Mouse (Mus musculus) forebrain, embryonic 12.5 days (tissue): ENCODE results near the gene Tdp1. TPM values are rescaled to one million over a fixed set of nuclear protein-coding genes. Genes with fewer than 3 reads are reported as not detected.

Experiments
- ATAC-seq: fragments of 200-750 bp; cut with Nextera tagmentation; 2 replicates; pipeline ENCODE4 v1.8.0; 2017; ENCODE audit warnings: moderate TSS enrichment; ENCODE audit not compliant: low FRiP score
- H3K27ac ChIP-seq: fragments of 300-500 bp; sonication (generic); 2 replicates; pipeline ENCODE4 v1.5.1; 2016; ENCODE audit warnings: mild to moderate bottlenecking
- H3K27me3 ChIP-seq: fragments of 300-500 bp; sonication (generic); 2 replicates; pipeline ENCODE4 v1.6.1; 2016; ENCODE audit warnings: mild to moderate bottlenecking
- H3K36me3 ChIP-seq: fragments of 300-500 bp; sonication (generic); replicated peaks from 2 replicates; pipeline ENCODE4 v1.6.1; 2016; ENCODE audit warnings: mild to moderate bottlenecking
- H3K4me1 ChIP-seq: fragments of 300-500 bp; sonication (generic); 2 replicates; pipeline ENCODE4 v1.6.1; 2016
- H3K4me2 ChIP-seq: fragments of 300-500 bp; sonication (generic); 2 replicates; pipeline ENCODE4 v1.6.1; 2016; ENCODE audit warnings: mild to moderate bottlenecking, moderate library complexity
- H3K4me3 ChIP-seq: fragments of 300-500 bp; sonication (generic); replicated peaks from 2 replicates; pipeline ENCODE4 v1.5.1; 2016; ENCODE audit warnings: mild to moderate bottlenecking
- H3K9ac ChIP-seq: fragments of 300-500 bp; sonication (generic); 2 replicates; pipeline ENCODE4 v1.6.1; 2016; ENCODE audit warnings: mild to moderate bottlenecking
- H3K9me3 ChIP-seq: fragments of 300-500 bp; sonication (generic); 2 replicates; pipeline ENCODE4 v1.6.1; 2016
- WGBS: fragments of 180-500 bp; shearing (Covaris S2); methylation state at CpG from one replicate; pipeline ENCODE4 v1.1.7; 2016; 5-methylcytosine and 5-hydroxymethylcytosine counted together
- polyA plus RNA-seq: library from polyadenylated mRNA; unstranded; fragments of >200 nt; fragmentation: Nextera tagmentation; extraction: Ambion mirVana; gene quantifications from 2 replicates; pipeline ENCODE4 v1.2.1, GENCODE M21; 2016

Tdp1 gene
- polyA plus RNA-seq, 1 experiment from 2014 or later, result 84.9 TPM

GRCm38 (mm10) chr12:99902867-99903370 lies 18.6 kb downstream of the Tdp1 start:
- no peak overlapping the region for H3K4me3 ChIP-seq
- H3K36me3 ChIP-seq, result peaks cover 72% of the 10 kb centered on the region
- H3K9me3 ChIP-seq, result no peaks in the 10 kb centered on the region
- H3K27ac ChIP-seq, result no peak overlapping the region
- no peak overlapping the region for H3K4me2 ChIP-seq
- H3K9ac ChIP-seq, result no peak overlapping the region
- ATAC-seq, result no peak
- no peaks in the 10 kb centered on the region for H3K27me3 ChIP-seq
- H3K4me1 ChIP-seq, result no peaks in the 10 kb centered on the region
- 66% methylated on average over 4 of the region's 4 CpGs for WGBS

- peaks cover 76% of the 10 kb centered on the region for H3K36me3 ChIP-seq
- H3K4me2 ChIP-seq, result no peak overlapping the region
- no peak overlapping the region for H3K9ac ChIP-seq
- H3K4me1 ChIP-seq, result no peaks in the 10 kb centered on the region
- H3K27ac ChIP-seq, result no peak overlapping the region
- H3K4me3 ChIP-seq, result no peak overlapping the region
- ATAC-seq, result no peak
- H3K9me3 ChIP-seq, result no peaks in the 10 kb centered on the region
- WGBS, result 90% methylated on average over 5 of the region's 5 CpGs
- H3K27me3 ChIP-seq, result no peaks in the 10 kb centered on the region
These were observed 20.2 kb downstream of the Tdp1 start for GRCm38 (mm10) chr12:99904537-99904936.

DNA sequence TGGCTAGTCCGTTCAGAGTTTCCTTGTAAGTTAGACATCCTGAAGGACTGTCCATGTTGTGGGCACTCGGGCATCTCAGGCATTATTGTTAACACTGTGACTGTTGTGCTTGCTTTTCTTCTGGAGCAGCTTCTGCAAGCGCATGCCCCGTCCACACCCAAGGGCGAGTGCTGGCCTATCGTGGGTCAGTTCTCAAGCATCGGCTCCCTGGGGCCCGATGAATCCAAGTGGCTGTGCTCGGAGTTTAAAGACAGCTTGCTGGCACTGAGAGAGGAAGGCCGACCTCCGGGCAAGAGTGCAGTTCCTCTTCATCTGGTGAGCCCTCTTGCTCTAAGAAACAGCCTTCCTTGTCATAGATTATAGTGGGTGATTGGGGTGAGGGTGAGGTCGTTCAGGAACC lies 27.1 kb downstream of the Tdp1 start:
- 89% methylated on average over 12 of the region's 12 CpGs for WGBS
- no peak overlapping the region for H3K9ac ChIP-seq
- H3K27ac ChIP-seq, result no peak overlapping the region
- H3K9me3 ChIP-seq, result no peaks in the 10 kb centered on the region
- H3K4me3 ChIP-seq, result no peak overlapping the region
- peaks cover 83% of the 10 kb centered on the region for H3K36me3 ChIP-seq
- H3K27me3 ChIP-seq, result no peaks in the 10 kb centered on the region
- ATAC-seq, result no peak
- no peak overlapping the region for H3K4me2 ChIP-seq
- no peaks in the 10 kb centered on the region for H3K4me1 ChIP-seq

GRCm38 (mm10) chr12:99917800-99918427 lies 33.6 kb downstream of the Tdp1 start:
- Histone ChIP-seq H3K27me3 (no peaks in the 10 kb centered on the region), H3K4me3 (no peak overlapping the region), H3K27ac (no peak overlapping the region), H3K4me1 (peaks cover 2% of the 10 kb centered on the region), H3K36me3 (peaks cover 68% of the 10 kb centered on the region), H3K4me2 (no peak overlapping the region), H3K9me3 (no peaks in the 10 kb centered on the region), H3K9ac (no peak overlapping the region)
- ATAC-seq, result no peak
- 88% methylated on average over 15 of the region's 15 CpGs for WGBS

GRCm38 (mm10) chr12:99919636-99920035 lies 35.3 kb downstream of the Tdp1 start:
- H3K36me3 ChIP-seq, result peaks cover 55% of the 10 kb centered on the region
- no peak overlapping the region for H3K27ac ChIP-seq
- H3K4me2 ChIP-seq, result no peak overlapping the region
- H3K9me3 ChIP-seq, result no peaks in the 10 kb centered on the region
- no peak for ATAC-seq
- WGBS, result 89% methylated on average over 3 of the region's 3 CpGs
- H3K27me3 ChIP-seq, result no peaks in the 10 kb centered on the region
- H3K4me1 ChIP-seq, result peaks cover 15% of the 10 kb centered on the region
- no peak overlapping the region for H3K4me3 ChIP-seq
- no peak overlapping the region for H3K9ac ChIP-seq

GRCm38 (mm10) chr12:99921045-99921444 lies 36.7 kb downstream of the Tdp1 start:
- Histone ChIP-seq H3K4me2 (no peak overlapping the region), H3K9me3 (no peaks in the 10 kb centered on the region), H3K36me3 (peaks cover 52% of the 10 kb centered on the region), H3K4me1 (peaks cover 15% of the 10 kb centered on the region), H3K27ac (no peak overlapping the region), H3K9ac (no peak overlapping the region), H3K4me3 (no peak overlapping the region), H3K27me3 (no peaks in the 10 kb centered on the region)
- no peak for ATAC-seq
- WGBS, result 84% methylated on average over 3 of the region's 3 CpGs

DNA sequence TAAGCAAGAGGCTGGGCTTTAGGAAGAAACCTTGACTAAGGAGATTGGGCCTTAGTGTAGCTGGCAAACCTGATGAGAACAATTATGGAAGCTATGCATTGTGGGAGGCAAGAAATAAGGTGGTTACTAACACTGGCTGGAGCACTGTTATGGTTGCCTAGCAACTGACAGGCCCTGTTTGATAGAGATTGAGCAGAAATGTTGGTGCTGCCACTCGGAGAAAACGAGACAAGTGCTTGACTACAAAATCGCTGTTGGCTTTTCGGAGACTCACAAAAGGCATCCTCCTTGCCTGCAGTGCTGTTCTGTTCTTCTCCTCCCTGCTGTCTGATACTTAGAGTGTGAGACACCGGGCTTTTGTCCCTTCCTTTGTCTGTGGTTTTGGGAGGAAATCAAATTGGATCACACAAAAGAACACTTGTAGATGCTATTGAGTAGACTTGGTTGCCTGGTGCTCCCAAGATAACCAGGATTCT lies 38.9 kb downstream of the Tdp1 start:
- peak; percentile 85 for ATAC-seq
- 8% methylated on average over 5 of the region's 5 CpGs for WGBS
- H3K36me3 ChIP-seq, result peaks cover 36% of the 10 kb centered on the region
- H3K27ac ChIP-seq, result peak overlapping the region; percentile 82
- no peak overlapping the region for H3K4me2 ChIP-seq
- H3K4me1 ChIP-seq, result peaks cover 15% of the 10 kb centered on the region
- H3K9me3 ChIP-seq, result no peaks in the 10 kb centered on the region
- H3K27me3 ChIP-seq, result no peaks in the 10 kb centered on the region
- H3K9ac ChIP-seq, result no peak overlapping the region
- no peak overlapping the region for H3K4me3 ChIP-seq

GRCm38 (mm10) chr12:99923703-99924102 lies 39.4 kb downstream of the Tdp1 start:
- no peak overlapping the region for H3K4me2 ChIP-seq
- peaks cover 15% of the 10 kb centered on the region for H3K4me1 ChIP-seq
- no peak overlapping the region for H3K4me3 ChIP-seq
- H3K27ac ChIP-seq, result peak overlapping the region; percentile 82
- no peaks in the 10 kb centered on the region for H3K9me3 ChIP-seq
- no peaks in the 10 kb centered on the region for H3K27me3 ChIP-seq
- 45% methylated on average over 5 of the region's 5 CpGs for WGBS
- peaks cover 31% of the 10 kb centered on the region for H3K36me3 ChIP-seq
- H3K9ac ChIP-seq, result no peak overlapping the region
- peak; percentile 39; the same call in 1 of the 2 replicates for ATAC-seq

DNA sequence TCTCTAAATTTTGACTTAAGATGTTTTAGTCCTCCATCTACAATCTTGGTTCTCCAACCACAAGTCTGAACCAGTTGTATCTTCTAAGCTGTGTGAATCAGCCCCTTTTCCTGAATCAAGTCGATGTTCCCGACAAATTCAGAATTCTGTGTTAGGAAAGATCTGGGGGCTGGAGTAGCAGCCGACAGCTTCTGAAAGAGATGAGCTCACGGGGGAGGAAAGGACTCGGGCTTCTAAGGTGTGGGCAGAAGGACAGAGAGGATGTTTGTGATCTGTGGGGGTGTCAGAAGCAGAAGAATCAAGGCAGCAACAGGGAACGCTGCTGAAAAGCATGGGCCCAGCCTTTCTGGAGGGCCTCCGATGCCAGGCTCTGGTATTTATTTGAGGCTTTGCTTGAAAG lies 44.0 kb downstream of the Tdp1 start:
- Histone ChIP-seq H3K9me3 (no peaks in the 10 kb centered on the region), H3K4me1 (peaks cover 9% of the 10 kb centered on the region), H3K4me3 (no peak overlapping the region), H3K27ac (no peak overlapping the region), H3K36me3 (peaks cover 28% of the 10 kb centered on the region), H3K27me3 (no peaks in the 10 kb centered on the region), H3K9ac (no peak overlapping the region), H3K4me2 (no peak overlapping the region)
- WGBS, result 92% methylated on average over 7 of the region's 7 CpGs
- ATAC-seq, result no peak

GRCm38 (mm10) chr12:99929160-99929559 lies 44.8 kb downstream of the Tdp1 start:
- H3K4me2 ChIP-seq, result no peak overlapping the region
- H3K27me3 ChIP-seq, result no peaks in the 10 kb centered on the region
- H3K4me1 ChIP-seq, result 0 out of 2 replicates have a peak, but pooled peaks cover under 1% of the 10 kb centered on the region
- WGBS, result 82% methylated on average over 1 of the region's 1 CpGs
- H3K27ac ChIP-seq, result no peak overlapping the region
- no peak for ATAC-seq
- no peaks in the 10 kb centered on the region for H3K9me3 ChIP-seq
- no peak overlapping the region for H3K4me3 ChIP-seq
- H3K9ac ChIP-seq, result no peak overlapping the region
- peaks cover 34% of the 10 kb centered on the region for H3K36me3 ChIP-seq

DNA sequence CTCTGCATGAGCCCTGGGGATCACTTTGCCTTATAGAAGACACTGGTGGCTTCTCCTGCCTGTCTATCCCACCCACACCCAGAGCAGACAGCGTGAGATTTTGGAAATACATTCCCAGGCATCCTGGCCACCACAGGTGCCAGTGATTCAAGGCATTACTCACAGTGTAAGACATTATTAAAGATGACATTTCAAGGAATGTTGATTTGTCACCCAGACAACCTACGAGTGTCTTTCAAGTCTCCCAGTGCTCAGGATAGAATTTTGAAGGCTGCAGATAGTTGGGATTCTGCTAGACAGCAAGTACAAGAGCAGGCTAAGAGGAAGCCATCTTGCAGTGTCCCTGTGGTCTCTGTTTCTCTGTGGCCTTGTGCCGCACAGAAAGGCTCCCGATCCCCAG lies 47.9 kb downstream of the Tdp1 start:
- H3K36me3 ChIP-seq, result peaks cover 48% of the 10 kb centered on the region
- no peaks in the 10 kb centered on the region for H3K9me3 ChIP-seq
- no peak overlapping the region for H3K4me2 ChIP-seq
- no peaks in the 10 kb centered on the region for H3K27me3 ChIP-seq
- ATAC-seq, result no peak
- no peak overlapping the region for H3K27ac ChIP-seq
- WGBS, result 95% methylated on average over 4 of the region's 4 CpGs
- H3K4me3 ChIP-seq, result no peak overlapping the region
- H3K4me1 ChIP-seq, result no peaks in the 10 kb centered on the region
- no peak overlapping the region for H3K9ac ChIP-seq

- no peak overlapping the region for H3K4me2 ChIP-seq
- ATAC-seq, result no peak
- H3K4me1 ChIP-seq, result no peaks in the 10 kb centered on the region
- no peak overlapping the region for H3K27ac ChIP-seq
- no peak overlapping the region for H3K9ac ChIP-seq
- no peaks in the 10 kb centered on the region for H3K27me3 ChIP-seq
- no peak overlapping the region for H3K4me3 ChIP-seq
- 91% methylated on average over 3 of the region's 3 CpGs for WGBS
- H3K36me3 ChIP-seq, result peaks cover 55% of the 10 kb centered on the region
- no peaks in the 10 kb centered on the region for H3K9me3 ChIP-seq
These were observed 49.3 kb downstream of the Tdp1 start for GRCm38 (mm10) chr12:99933630-99934029.

GRCm38 (mm10) chr12:99935403-99935802 lies 51.1 kb downstream of the Tdp1 start:
- 88% methylated on average over 8 of the region's 8 CpGs for WGBS
- Histone ChIP-seq H3K4me1 (no peaks in the 10 kb centered on the region), H3K9me3 (no peaks in the 10 kb centered on the region), H3K27me3 (no peaks in the 10 kb centered on the region), H3K9ac (no peak overlapping the region), H3K27ac (no peak overlapping the region), H3K4me3 (no peak overlapping the region), H3K4me2 (no peak overlapping the region), H3K36me3 (peaks cover 58% of the 10 kb centered on the region)
- no peak for ATAC-seq
